Mouse (Mus musculus): ENCODE measurements around the gene Atp4a. TPM values are rescaled to one million over a fixed set of nuclear protein-coding genes. Genes with fewer than 3 reads are reported as not detected.

Gene Atp4a
- polyA plus RNA-seq, 1 experiment from 2014 or later, result 0.37 TPM

DNA sequence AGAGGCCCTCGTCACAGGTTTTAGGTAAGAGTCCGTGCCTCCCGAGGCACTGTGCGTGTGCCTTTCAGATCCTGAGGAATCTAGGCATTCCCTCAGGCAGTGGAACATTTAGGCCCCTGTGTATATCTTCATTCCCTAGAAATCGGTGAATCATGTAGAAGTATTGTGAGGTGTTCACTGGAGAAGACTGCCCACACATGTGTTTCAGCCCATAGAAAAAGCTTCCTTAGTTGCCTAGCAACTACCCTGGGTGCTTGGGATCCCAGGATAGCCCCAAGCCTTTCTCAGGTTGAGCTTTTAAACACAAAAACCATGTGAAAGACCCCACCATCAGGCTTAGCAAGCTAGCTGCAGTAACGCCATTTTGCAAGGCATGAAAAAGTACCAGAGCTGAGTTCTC, 23.7 kb upstream of the Atp4a start:
- 0 out of 2 replicates have a peak, but pooled peaks cover 2% of the 10 kb centered on the region for H3K27me3 ChIP-seq (ENCODE audit: control insufficient read depth, insufficient read depth, low read length)
- H3K9me3 ChIP-seq (replicated peaks; ENCODE audit: control insufficient read depth, low read length), result no peaks in the 10 kb centered on the region
- no peaks in the 10 kb centered on the region for H3K36me3 ChIP-seq (ENCODE audit: control insufficient read depth, insufficient read depth)
- WGBS, result 76% methylated on average over 6 of the region's 6 CpGs
- H3K9ac ChIP-seq (ENCODE audit: low read length), result no peak overlapping the region
- H3K27ac ChIP-seq (ENCODE audit: low read length), result no peak overlapping the region
- H3K4me2 ChIP-seq (ENCODE audit: low read depth, low read length), result no peak overlapping the region
- ATAC-seq (replicated peaks; ENCODE audit: extremely low read depth, insufficient read depth, low FRiP score), result no peak
- H3K4me3 ChIP-seq (ENCODE audit: low read length), result no peak overlapping the region
- no peaks in the 10 kb centered on the region for H3K4me1 ChIP-seq (ENCODE audit: control insufficient read depth, insufficient read depth, low read length)

DNA sequence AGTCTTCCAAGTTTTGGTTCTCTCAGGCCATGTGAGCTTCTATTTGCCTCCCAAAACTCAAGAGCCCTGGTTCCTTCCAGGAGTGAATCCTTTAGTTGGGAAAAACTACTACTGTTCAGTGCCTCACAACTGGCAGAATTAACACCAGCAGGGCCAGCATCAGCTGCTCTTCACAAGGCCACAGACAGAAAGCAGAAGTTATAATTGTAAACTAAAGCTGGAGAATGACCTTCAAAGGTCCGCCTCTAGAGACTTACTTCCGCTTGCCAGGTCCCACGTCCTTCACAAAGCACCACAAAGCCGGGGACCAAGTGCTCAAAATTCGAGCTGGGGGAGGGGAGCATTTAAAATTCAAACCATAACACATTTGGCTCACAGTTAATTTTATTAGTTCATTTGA, 13.9 kb upstream of the Atp4a start:
- no peak overlapping the region for H3K4me2 ChIP-seq (ENCODE audit: low read depth, low read length)
- no peaks in the 10 kb centered on the region for H3K27me3 ChIP-seq (ENCODE audit: control insufficient read depth, insufficient read depth, low read length)
- WGBS, result 51% methylated on average over 5 of the region's 5 CpGs
- H3K9me3 ChIP-seq (replicated peaks; ENCODE audit: control insufficient read depth, low read length), result no peaks in the 10 kb centered on the region
- H3K36me3 ChIP-seq (ENCODE audit: control insufficient read depth, insufficient read depth), result no peaks in the 10 kb centered on the region
- no peak overlapping the region for H3K27ac ChIP-seq (ENCODE audit: low read length)
- no peak overlapping the region for H3K4me3 ChIP-seq (ENCODE audit: low read length)
- H3K9ac ChIP-seq (ENCODE audit: low read length), result no peak overlapping the region
- ATAC-seq (replicated peaks; ENCODE audit: extremely low read depth, insufficient read depth, low FRiP score), result no peak
- peaks cover 4% of the 10 kb centered on the region for H3K4me1 ChIP-seq (ENCODE audit: control insufficient read depth, insufficient read depth, low read length)

DNA sequence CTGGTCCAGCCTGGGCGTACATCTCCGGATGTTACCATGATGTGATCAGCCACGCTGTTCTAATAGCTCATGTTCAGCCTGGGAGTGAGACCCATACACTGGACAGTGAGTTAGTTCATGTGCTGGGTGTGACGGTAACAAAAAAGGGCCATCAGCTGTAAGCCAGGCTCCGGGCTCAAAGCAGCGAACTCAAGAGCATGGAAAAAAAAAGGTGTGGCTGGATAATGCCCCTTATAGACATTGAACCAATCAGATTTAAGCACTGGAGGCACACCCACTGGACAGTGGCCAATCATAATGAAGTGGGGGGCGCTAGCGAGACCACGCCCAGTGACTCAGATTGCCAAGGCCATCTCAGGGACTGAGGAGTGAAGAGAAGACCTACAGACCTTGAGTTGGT, 13.4 kb upstream of the Atp4a start, which contains the start of gene 2200002J24Rik:
TSS of gene 2200002J24Rik (plus strand) at position 338 of the 400 bp plus-strand sequence.
- Histone ChIP-seq H3K9me3 (replicated peaks; ENCODE audit: control insufficient read depth, low read length) (no peaks in the 10 kb centered on the region), H3K4me2 (ENCODE audit: low read depth, low read length) (no peak within 1 kb of the TSS), H3K4me3 (ENCODE audit: low read length) (no peak within 1 kb of the TSS), H3K27ac (ENCODE audit: low read length) (no peak within 1 kb of the TSS), H3K36me3 (ENCODE audit: control insufficient read depth, insufficient read depth) (no peaks in the 10 kb centered on the region), H3K27me3 (ENCODE audit: control insufficient read depth, insufficient read depth, low read length) (no peaks in the 10 kb centered on the region), H3K4me1 (ENCODE audit: control insufficient read depth, insufficient read depth, low read length) (peaks cover 4% of the 10 kb centered on the region), H3K9ac (ENCODE audit: low read length) (no peak within 1 kb of the TSS)
- WGBS, result 40% methylated on average over 9 of the region's 9 CpGs
- peak; percentile 32; the same call in 1 of the 2 replicates for ATAC-seq (replicated peaks; ENCODE audit: extremely low read depth, insufficient read depth, low FRiP score)

DNA sequence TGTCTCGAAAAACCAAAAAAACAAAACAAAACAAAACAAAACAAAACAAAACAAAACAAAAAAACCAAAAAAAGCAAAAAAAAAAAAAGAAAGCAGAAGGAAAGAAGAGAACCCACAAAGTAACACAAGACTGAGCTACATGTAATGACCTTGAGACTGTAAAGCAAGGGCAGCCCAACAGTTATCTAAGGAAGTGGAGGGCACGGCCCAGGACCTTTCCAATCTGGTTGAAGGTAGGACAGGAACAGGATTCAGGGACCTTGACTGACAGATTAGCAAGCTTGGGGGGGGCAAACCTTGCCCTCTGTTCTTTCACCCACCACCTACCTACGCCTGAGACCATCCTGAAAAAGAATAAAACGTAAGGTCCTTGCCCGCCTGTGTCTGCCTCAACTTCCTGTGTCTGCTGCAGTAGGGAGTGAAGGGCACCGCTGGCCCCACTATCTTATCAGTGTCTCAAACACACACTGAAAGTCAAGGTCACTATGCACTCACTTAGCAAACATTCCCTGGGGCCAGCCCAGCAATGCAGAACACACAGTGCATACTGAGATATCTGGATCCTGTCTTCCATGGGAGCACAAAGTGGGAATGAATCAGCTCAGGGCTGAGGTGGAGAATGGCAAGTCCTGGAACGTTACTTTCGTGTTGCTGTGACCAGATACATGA, 5.7 kb upstream of the Atp4a start:
- Histone ChIP-seq H3K4me2 (ENCODE audit: low read depth, low read length) (peak overlapping the region; percentile 12; the same call in 1 of the 2 replicates), H3K27me3 (ENCODE audit: control insufficient read depth, insufficient read depth, low read length) (no peaks in the 10 kb centered on the region), H3K27ac (ENCODE audit: low read length) (peak overlapping the region; percentile 82), H3K4me3 (ENCODE audit: low read length) (no peak overlapping the region), H3K4me1 (ENCODE audit: control insufficient read depth, insufficient read depth, low read length) (peaks cover 11% of the 10 kb centered on the region), H3K9me3 (replicated peaks; ENCODE audit: control insufficient read depth, low read length) (no peaks in the 10 kb centered on the region), H3K9ac (ENCODE audit: low read length) (peak overlapping the region; percentile 52; the same call in 1 of the 2 replicates), H3K36me3 (ENCODE audit: control insufficient read depth, insufficient read depth) (no peaks in the 10 kb centered on the region)
- WGBS, result 28% methylated on average over 8 of the region's 8 CpGs
- peak; percentile 89 for ATAC-seq (replicated peaks; ENCODE audit: extremely low read depth, insufficient read depth, low FRiP score)

DNA sequence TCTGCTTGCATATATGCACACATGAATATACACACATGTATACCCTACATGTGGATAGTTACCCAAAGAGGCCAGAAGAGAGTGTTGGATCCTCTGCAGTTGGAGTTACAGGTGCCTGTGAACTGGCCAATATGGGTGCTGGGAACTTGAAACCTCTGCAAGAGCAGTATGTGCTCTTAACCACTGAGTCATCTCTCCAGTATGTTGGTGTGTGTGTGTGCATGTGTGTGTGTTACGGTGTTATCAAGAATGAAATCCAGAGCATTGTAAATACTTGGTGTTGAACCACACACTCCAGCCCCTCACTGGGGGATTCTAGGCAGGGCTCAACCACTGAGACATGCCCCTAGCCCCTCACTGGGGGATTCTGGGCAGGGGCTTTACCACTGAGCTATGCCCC, 4.6 kb upstream of the Atp4a start:
- ATAC-seq (replicated peaks; ENCODE audit: extremely low read depth, insufficient read depth, low FRiP score), result no peak
- no peaks in the 10 kb centered on the region for H3K27me3 ChIP-seq (ENCODE audit: control insufficient read depth, insufficient read depth, low read length)
- no peaks in the 10 kb centered on the region for H3K9me3 ChIP-seq (replicated peaks; ENCODE audit: control insufficient read depth, low read length)
- peaks cover 11% of the 10 kb centered on the region for H3K4me1 ChIP-seq (ENCODE audit: control insufficient read depth, insufficient read depth, low read length)
- H3K4me2 ChIP-seq (ENCODE audit: low read depth, low read length), result no peak overlapping the region
- H3K9ac ChIP-seq (ENCODE audit: low read length), result no peak overlapping the region
- WGBS, result 58% methylated on average over 1 of the region's 1 CpGs
- H3K27ac ChIP-seq (ENCODE audit: low read length), result no peak overlapping the region
- no peaks in the 10 kb centered on the region for H3K36me3 ChIP-seq (ENCODE audit: control insufficient read depth, insufficient read depth)
- no peak overlapping the region for H3K4me3 ChIP-seq (ENCODE audit: low read length)

DNA sequence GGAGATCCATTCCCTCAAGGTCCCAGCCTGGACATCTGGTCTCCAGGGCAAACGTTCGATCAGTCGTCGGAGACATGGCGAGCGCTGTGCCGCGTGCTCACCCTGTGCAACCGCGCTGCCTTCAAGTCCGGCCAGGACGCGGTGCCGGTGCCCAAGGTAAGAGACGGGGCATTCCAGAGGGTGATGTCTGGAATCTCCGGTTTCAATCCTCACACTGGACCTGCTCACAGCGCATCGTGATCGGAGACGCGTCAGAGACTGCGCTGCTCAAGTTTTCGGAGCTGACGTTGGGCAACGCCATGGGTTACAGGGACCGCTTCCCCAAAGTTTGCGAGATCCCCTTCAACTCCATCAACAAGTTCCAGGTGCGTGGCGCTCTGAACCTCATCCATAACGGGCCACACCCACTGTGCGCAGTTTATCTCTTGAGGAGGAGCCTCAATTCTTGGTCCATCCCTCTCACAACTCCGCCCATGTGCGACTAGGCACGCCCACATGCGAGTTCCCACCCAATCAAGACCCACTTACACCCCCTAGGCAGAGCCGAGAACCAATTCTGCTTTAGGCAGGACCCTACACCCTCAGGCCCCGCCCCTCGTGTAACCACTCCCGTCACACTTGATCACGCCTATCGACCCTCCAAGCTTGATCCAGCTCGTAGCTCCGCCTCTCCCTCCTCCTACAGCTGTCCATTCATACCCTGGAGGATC, 5.2 kb downstream of the Atp4a start:
- Histone ChIP-seq H3K4me1 (ENCODE audit: control insufficient read depth, insufficient read depth, low read length) (peaks cover 11% of the 10 kb centered on the region), H3K4me2 (ENCODE audit: low read depth, low read length) (peak overlapping the region; percentile 74), H3K27ac (ENCODE audit: low read length) (no peak overlapping the region), H3K27me3 (ENCODE audit: control insufficient read depth, insufficient read depth, low read length) (peaks cover 26% of the 10 kb centered on the region), H3K9me3 (replicated peaks; ENCODE audit: control insufficient read depth, low read length) (no peaks in the 10 kb centered on the region; the same call in 1 of the 2 replicates), H3K4me3 (ENCODE audit: low read length) (peak overlapping the region; percentile 42), H3K36me3 (ENCODE audit: control insufficient read depth, insufficient read depth) (no peaks in the 10 kb centered on the region), H3K9ac (ENCODE audit: low read length) (peak overlapping the region; percentile 46)
- 3% methylated on average over 43 of the region's 43 CpGs for WGBS
- peak; percentile 86 for ATAC-seq (replicated peaks; ENCODE audit: extremely low read depth, insufficient read depth, low FRiP score)

DNA sequence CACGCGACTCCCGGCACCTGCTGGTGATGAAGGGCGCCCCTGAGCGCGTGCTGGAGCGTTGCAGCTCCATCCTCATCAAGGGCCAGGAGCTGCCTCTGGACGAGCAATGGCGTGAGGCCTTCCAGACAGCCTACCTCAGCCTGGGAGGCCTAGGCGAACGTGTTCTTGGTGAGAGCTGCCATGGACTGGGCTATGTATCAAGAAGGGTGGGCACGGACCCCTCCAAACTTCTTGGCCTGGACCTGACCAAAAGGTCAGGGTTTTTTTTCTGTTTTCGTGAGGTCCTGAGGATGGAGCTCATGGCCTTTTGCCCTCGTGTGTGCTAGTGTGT, 5.7 kb downstream of the Atp4a start:
- Histone ChIP-seq H3K4me2 (ENCODE audit: low read depth, low read length) (peak overlapping the region; percentile 74), H3K9ac (ENCODE audit: low read length) (peak overlapping the region; percentile 6; the same call in 1 of the 2 replicates), H3K27ac (ENCODE audit: low read length) (no peak overlapping the region), H3K36me3 (ENCODE audit: control insufficient read depth, insufficient read depth) (no peaks in the 10 kb centered on the region), H3K4me1 (ENCODE audit: control insufficient read depth, insufficient read depth, low read length) (peaks cover 11% of the 10 kb centered on the region), H3K9me3 (replicated peaks; ENCODE audit: control insufficient read depth, low read length) (no peaks in the 10 kb centered on the region; the same call in 1 of the 2 replicates), H3K4me3 (ENCODE audit: low read length) (peak overlapping the region; percentile 42), H3K27me3 (ENCODE audit: control insufficient read depth, insufficient read depth, low read length) (peaks cover 26% of the 10 kb centered on the region)
- WGBS, result 14% methylated on average over 14 of the region's 14 CpGs
- ATAC-seq (replicated peaks; ENCODE audit: extremely low read depth, insufficient read depth, low FRiP score), result no peak

DNA sequence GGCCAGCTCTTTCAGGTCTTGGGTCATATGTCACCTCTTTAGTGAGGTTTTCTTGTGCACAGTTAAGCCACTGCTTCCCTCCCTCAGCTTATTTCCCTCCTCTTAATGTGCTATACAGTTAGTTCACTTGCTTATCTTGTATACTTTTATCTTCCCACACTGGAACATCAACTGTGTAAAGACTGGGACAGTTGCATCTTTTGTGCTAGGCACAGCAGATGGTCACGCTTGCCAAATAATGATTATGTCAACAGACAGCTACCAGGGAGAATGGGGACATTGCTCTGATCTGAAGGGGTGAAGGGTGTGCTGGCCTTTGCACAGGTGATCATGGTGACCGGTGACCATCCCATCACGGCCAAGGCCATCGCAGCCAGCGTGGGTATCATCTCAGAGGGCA, 7.7 kb downstream of the Atp4a start:
- no peaks in the 10 kb centered on the region; the same call in 1 of the 2 replicates for H3K9me3 ChIP-seq (replicated peaks; ENCODE audit: control insufficient read depth, low read length)
- 91% methylated on average over 5 of the region's 5 CpGs for WGBS
- no peak overlapping the region for H3K9ac ChIP-seq (ENCODE audit: low read length)
- no peak overlapping the region for H3K4me3 ChIP-seq (ENCODE audit: low read length)
- H3K27ac ChIP-seq (ENCODE audit: low read length), result no peak overlapping the region
- H3K27me3 ChIP-seq (ENCODE audit: control insufficient read depth, insufficient read depth, low read length), result peaks cover 26% of the 10 kb centered on the region
- no peak overlapping the region for H3K4me2 ChIP-seq (ENCODE audit: low read depth, low read length)
- H3K4me1 ChIP-seq (ENCODE audit: control insufficient read depth, insufficient read depth, low read length), result peaks cover 11% of the 10 kb centered on the region
- ATAC-seq (replicated peaks; ENCODE audit: extremely low read depth, insufficient read depth, low FRiP score), result no peak
- H3K36me3 ChIP-seq (ENCODE audit: control insufficient read depth, insufficient read depth), result no peaks in the 10 kb centered on the region

DNA sequence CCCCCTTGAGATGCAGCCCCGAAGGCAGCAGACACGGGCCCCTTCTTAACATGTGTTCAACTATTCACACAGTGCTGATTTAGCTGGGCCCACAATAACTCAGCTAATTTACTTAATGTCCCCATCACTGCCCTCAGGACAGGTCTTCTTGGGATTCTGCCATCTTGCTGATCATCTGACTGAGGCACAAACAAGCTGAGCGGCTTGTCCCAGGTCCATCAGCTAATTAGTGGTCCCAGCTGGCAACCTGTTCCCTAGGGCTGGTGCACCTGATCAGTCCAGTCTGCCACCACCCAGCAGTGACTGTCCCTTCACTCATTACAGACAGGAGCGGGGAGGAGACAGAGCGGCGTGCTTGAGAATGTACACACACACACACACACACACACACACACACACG, 9.3 kb downstream of the Atp4a start:
- 82% methylated on average over 7 of the region's 7 CpGs for WGBS

More for the DNA sequence above, 9.3 kb downstream of the Atp4a start:
- H3K4me2 ChIP-seq (ENCODE audit: low read depth, low read length), result no peak overlapping the region
- no peaks in the 10 kb centered on the region; the same call in 1 of the 2 replicates for H3K9me3 ChIP-seq (replicated peaks; ENCODE audit: control insufficient read depth, low read length)
- no peak overlapping the region for H3K4me3 ChIP-seq (ENCODE audit: low read length)
- no peak for ATAC-seq (replicated peaks; ENCODE audit: extremely low read depth, insufficient read depth, low FRiP score)
- peaks cover 11% of the 10 kb centered on the region for H3K4me1 ChIP-seq (ENCODE audit: control insufficient read depth, insufficient read depth, low read length)
- no peak overlapping the region for H3K27ac ChIP-seq (ENCODE audit: low read length)
- H3K36me3 ChIP-seq (ENCODE audit: control insufficient read depth, insufficient read depth), result no peaks in the 10 kb centered on the region
- H3K27me3 ChIP-seq (ENCODE audit: control insufficient read depth, insufficient read depth, low read length), result peaks cover 19% of the 10 kb centered on the region
- H3K9ac ChIP-seq (ENCODE audit: low read length), result no peak overlapping the region

Measured in heart, embryonic 16.5 days (tissue).